Mouse (Mus musculus) brain, embryonic 14.5 days (tissue): ENCODE data around the gene Trim14. TPM values are rescaled to one million over a fixed set of nuclear protein-coding genes. Genes with fewer than 3 reads are reported as not detected.

Experiments
- DNase-seq: peaks from one replicate; pipeline ENCODE4 v3.0.0-alpha.2; 2011; ENCODE audit warnings: low read depth
- CTCF ChIP-seq: fragments of 200-500 bp; IDR thresholded peaks from 2 replicates; pipeline ENCODE4 v1.5.1; 2012; ENCODE audit warnings: inconsistent platforms, mild to moderate bottlenecking, moderate library complexity, borderline replicate concordance; ENCODE audit not compliant: insufficient read depth, insufficient read length; ENCODE audit errors: extremely low read depth
- POLR2A ChIP-seq: fragments of 200-500 bp; IDR thresholded peaks from 2 replicates; pipeline ENCODE4 v1.6.1; 2012; ENCODE audit warnings: mild to moderate bottlenecking, inconsistent platforms, borderline replicate concordance; ENCODE audit not compliant: poor library complexity, insufficient read depth, insufficient read length, severe bottlenecking; ENCODE audit errors: extremely low read depth
- polyA plus RNA-seq: library from polyadenylated mRNA; depleted of rRNA; stranded (reverse); fragments of >200 nt; gene quantifications from 2 replicates; pipeline ENCODE4 v1.2.3, GENCODE M21; 2012

Gene Trim14
- polyA plus RNA-seq, 1 experiment, result 0.82 TPM

DNA sequence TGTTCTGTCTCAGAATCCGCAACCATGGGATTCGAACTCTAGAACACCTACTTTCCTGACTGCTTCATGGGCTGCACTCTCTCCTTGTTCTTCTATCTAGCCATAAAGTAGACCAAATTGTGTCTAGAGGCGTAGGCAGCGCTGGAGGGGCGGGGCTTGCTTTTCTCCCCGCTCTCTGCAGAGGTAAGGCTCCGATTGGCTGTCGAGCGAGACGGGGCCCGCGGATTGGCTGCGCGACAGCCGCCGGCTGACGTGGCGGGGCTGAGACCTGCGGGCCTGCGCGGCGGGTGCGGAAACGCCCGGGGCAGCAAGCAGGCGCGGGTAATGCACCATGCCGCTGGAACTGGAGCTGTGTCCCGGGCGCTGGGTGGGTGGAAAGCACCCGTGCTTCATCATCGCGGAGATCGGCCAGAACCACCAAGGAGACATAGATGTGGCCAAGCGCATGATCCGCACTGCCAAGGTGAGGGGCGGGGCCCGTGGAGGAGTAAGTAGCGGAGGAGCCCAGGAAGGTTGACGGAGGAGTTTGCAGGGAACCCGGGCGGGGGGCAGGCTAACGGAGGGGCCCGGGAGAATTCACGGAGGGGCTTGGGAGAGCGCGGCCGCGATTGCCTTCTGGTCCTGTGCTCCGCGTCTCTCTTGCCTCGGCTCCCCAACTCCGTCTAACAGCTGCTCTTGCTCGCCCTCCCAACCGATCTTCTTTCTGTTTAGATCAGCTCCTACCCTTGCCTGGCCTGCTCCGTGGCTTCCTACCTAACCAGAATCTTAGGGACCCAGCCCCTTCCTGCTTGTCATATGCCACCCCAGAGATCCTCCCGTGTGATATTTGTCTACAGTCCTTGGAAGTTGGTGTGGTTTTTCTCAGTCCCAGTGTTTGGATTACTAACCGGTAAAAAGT, 46.7 kb downstream of the Trim14 start, which contains the start of gene Nans:
TSS of gene Nans (plus strand) at position 221 of the 898 bp plus-strand sequence.
- no peak for TF ChIP-seq CTCF
- TF ChIP-seq POLR2A, result peak; percentile 75
- DNase-seq, result peak; percentile 99

- TF ChIP-seq CTCF, result no peak
- TF ChIP-seq POLR2A, result no peak
- no peak for DNase-seq
Measured at GRCm38 (mm10) chr4:46487348-46487747, 48.6 kb downstream of the Trim14 start.

DNA sequence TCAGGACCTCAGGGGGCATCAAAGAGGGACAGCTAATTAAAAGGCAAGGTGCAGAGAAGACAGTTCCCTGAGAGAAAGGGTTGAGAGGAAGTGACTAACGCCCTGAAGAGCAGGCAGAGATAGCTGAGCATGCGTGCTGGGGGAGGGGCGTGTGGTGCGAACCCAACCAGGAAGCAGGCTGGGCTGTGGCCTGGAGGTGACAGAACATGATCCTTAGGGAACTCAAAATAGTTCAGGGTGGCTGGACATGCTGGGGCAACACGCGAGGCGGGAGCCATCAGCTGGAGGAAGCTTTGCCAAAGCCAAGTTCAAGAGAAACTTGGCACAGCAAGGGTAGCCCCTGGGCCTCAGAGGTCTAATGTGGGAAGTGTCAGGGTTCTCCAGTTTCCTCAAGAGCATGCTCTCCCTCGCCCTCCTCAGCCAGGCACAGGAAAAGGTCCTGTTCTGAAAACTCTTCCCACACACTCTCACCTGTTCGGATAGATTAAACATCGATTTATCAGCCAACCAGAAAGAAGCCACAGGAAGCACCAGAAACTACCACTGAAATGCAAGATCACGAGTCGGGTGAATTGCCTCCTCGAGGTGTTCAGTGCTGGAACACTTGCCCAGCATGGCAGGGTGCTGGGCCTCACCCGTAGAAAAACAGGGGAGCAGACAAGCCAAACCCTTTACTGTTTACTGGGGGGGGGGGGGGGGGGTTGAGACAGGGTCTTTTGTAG, 50.1 kb downstream of the Trim14 start:
- TF ChIP-seq POLR2A (no peak), CTCF (no peak)
- DNase-seq, result no peak

DNA sequence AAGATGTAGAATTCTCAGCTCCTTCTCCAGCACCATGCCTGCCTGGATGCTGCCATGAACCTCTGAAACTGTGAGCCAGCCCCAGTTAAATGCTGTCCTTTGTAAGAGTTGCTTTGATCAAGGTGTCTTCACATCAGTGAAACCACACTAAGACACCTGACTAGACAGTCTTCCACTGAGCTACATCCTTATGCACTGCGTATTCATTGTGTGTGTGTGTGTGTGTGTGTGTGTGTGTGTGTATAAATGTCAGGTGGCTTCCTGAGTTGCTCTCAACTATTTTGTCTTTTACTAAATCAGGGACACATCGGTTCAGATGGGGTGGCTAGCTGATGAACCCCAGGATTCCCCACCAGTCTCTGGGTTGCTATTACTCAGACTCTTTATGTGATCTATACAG, 56.9 kb downstream of the Trim14 start:
- TF ChIP-seq CTCF (no peak), POLR2A (no peak)
- no peak for DNase-seq

DNA sequence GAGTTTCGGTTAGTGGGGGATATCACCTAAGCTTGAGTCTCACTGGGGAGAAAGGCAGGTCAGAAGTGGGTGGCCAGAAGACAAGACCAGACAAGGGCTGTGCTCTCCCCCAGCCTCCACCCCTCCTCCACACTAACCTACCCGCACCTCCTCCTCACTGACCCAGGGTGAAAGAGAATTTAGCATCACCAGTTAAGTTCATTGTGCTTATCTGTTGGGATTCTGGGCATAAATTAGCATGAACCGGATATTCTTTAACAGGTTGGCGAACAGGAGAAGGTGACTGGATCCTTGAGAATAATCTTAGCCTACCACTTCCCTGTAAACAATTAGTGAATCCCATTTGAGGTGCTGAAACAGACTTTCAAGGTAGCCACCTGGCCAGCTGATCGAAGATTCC, 60.8 kb downstream of the Trim14 start:
- no peak for DNase-seq
- TF ChIP-seq CTCF, result no peak
- TF ChIP-seq POLR2A, result no peak

- TF ChIP-seq CTCF, result peak; percentile 27; the same call in 1 of the 2 replicates
- no peak for TF ChIP-seq POLR2A
- peak; percentile 46 for DNase-seq
Measured at GRCm38 (mm10) chr4:46465740-46466139, 70.2 kb downstream of the Trim14 start.

GRCm38 (mm10) chr4:46463130-46463830, 72.7 kb downstream of the Trim14 start:
- TF ChIP-seq CTCF (peak; percentile 58; the same call in 1 of the 2 replicates), POLR2A (no peak)
- peak; percentile 61 for DNase-seq

GRCm38 (mm10) chr4:46458411-46458810, 77.5 kb downstream of the Trim14 start:
- TF ChIP-seq CTCF (no peak), POLR2A (no peak)
- no peak for DNase-seq

DNA sequence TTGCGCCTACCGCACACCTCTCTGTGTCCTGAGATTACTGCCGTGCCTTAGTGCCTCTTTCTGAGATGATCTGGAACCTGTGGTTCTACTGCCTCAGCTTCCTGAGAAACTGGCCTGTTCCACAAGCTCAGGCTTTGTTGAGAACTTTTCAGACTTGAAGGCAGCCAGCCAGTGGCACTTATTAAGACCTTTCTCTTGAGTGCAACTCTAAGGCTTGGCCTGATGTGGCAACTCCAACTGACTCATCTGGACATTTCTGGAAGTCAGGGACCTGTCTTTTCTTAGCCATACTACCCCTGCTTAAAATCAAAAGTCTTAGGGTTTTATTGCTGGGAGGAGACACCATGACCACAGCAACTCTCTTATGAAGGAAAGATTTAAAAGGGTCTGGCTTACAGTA, 78.8 kb downstream of the Trim14 start:
- DNase-seq, result no peak
- no peak for TF ChIP-seq CTCF
- no peak for TF ChIP-seq POLR2A

DNA sequence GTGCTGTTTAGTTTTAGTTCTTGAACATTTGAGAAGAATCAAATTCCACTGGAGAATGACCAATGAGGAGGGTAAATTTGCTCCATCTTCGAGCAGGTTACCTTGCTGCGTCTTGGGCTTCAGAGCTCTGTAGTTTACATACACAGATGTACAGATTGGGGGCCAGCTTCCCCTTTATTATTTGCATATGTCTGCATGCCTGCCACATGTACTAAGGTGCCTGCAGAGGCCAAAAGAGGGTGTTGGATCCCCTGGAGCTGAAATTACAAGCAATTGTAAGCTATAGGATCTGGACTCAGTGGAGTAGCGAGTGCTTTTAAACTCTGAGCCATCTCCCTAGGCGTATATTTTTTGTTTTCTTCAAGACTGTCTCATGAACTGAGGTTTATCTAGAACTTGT, 79.2 kb downstream of the Trim14 start:
- no peak for DNase-seq
- no peak for TF ChIP-seq POLR2A
- TF ChIP-seq CTCF, result no peak
